Mouse (Mus musculus) retina, embryonic 14.5 days (tissue): Measurements from ENCODE around the gene Foxk1.

Experiments used
- DNase-seq: peaks from one replicate; pipeline ENCODE4 v3.0.0-alpha.2; 2015; ENCODE audit warnings: low spot score

Foxk1 gene

GRCm38 (mm10) chr5:142387716-142388115 lies 13.6 kb upstream of the Foxk1 start:
- DNase-seq = peak; percentile 43

- no peak for DNase-seq
Measured at GRCm38 (mm10) chr5:142391691-142392090, 9.6 kb upstream of the Foxk1 start.

GRCm38 (mm10) chr5:142394602-142395252 lies 6.6 kb upstream of the Foxk1 start:
- peak; percentile 31 for DNase-seq

- DNase-seq = no peak
Measured at GRCm38 (mm10) chr5:142395909-142396308, 5.4 kb upstream of the Foxk1 start.

- DNase-seq = peak; percentile 23
Measured at GRCm38 (mm10) chr5:142400181-142400883, 965 bp upstream of the Foxk1 start.

GRCm38 (mm10) chr5:142401641-142402625 lies 636 bp downstream of the Foxk1 start:
- DNase-seq = no peak

GRCm38 (mm10) chr5:142403694-142404093 lies 2.4 kb downstream of the Foxk1 start:
- no peak for DNase-seq

GRCm38 (mm10) chr5:142404307-142404706 lies 3.0 kb downstream of the Foxk1 start:
- no peak for DNase-seq

- no peak for DNase-seq
Measured at GRCm38 (mm10) chr5:142405426-142405825, 4.1 kb downstream of the Foxk1 start.

- no peak for DNase-seq
Measured at GRCm38 (mm10) chr5:142406401-142406800, 5.1 kb downstream of the Foxk1 start.

GRCm38 (mm10) chr5:142406937-142407336 lies 5.6 kb downstream of the Foxk1 start:
- DNase-seq = no peak

- no peak for DNase-seq
Measured at GRCm38 (mm10) chr5:142407381-142407780, 6.1 kb downstream of the Foxk1 start.

GRCm38 (mm10) chr5:142409169-142409568 lies 7.9 kb downstream of the Foxk1 start:
- DNase-seq = no peak

GRCm38 (mm10) chr5:142410348-142410747 lies 9.1 kb downstream of the Foxk1 start:
- DNase-seq = no peak

GRCm38 (mm10) chr5:142412678-142413385 lies 11.5 kb downstream of the Foxk1 start:
- no peak for DNase-seq

- no peak for DNase-seq
Measured at GRCm38 (mm10) chr5:142413723-142414445, 12.6 kb downstream of the Foxk1 start.

- no peak for DNase-seq
Measured at GRCm38 (mm10) chr5:142415401-142415800, 14.1 kb downstream of the Foxk1 start.

GRCm38 (mm10) chr5:142416070-142416775 lies 14.9 kb downstream of the Foxk1 start:
- DNase-seq = no peak

- DNase-seq = no peak
Measured at GRCm38 (mm10) chr5:142417104-142417503, 15.8 kb downstream of the Foxk1 start.

GRCm38 (mm10) chr5:142417876-142418275 lies 16.6 kb downstream of the Foxk1 start:
- DNase-seq = no peak
